Mouse (Mus musculus): Measurements from ENCODE around the gene Prkag2.
"Not testable (repeated sequence)": the region's sequence is repeated elsewhere in the genome, so short reads cannot be mapped to it uniquely, and the experiment has no call there.

The Prkag2 gene

DNA sequence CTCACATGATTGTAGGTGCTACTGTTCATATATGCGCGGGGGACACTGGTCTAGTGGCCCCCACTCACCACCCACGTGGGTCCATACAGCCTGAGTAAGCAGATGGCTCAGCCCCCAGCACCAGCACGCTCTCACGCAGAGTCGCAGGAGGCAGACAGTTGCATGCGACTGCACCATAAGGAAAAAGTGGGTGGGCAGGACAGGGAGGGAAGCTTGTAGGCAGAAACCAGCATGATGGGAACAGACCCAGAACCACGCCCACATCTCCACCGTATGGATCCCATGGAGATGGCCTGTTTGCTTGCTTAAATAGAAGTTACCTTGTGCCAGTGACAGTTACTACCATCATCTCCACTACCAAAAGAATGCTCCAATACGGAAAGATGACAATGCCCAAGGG lies 15.3 kb downstream of the Prkag2 start:
- DNase-seq, result no peak

DNA sequence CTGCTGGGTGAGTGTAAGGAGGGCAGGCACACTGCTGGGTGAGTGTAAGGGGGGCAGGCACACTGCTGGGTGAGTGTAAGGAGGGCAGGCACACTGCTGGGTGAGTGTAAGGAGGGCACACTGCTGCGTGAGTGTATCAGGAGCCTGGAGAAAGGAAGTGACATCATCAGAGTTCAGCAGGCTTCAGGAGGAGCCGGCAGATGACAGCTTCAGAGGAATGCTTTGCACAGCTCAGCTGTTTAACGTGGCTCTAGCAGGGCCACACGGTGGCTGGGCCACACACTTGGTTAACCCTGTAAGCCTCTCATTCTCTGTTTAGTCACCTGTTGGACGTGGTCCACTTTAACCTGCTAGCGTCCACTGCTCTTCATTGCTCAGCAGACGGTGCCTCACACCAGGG lies 16.6 kb downstream of the Prkag2 start:
- DNase-seq, result no peak

DNA sequence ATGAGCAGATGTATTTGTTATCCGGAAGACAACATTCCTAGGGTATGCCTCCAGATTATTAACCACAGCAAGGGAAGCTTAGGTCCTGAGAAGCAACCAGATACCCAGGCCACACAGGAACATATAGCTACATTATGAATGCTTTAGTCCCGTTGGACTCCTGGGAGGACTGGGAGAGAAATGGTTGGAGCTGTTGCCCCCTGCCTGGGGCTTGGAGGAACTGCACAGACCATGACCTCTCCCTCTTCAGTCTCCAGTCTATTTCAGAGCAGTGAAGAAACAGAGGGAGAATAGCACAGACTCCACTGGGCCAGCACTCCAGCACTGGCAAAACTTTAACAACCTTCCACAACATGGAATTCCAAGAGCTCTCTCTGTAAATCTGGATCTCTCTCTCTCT lies 17.9 kb downstream of the Prkag2 start:
- peak; percentile 32 for DNase-seq

DNA sequence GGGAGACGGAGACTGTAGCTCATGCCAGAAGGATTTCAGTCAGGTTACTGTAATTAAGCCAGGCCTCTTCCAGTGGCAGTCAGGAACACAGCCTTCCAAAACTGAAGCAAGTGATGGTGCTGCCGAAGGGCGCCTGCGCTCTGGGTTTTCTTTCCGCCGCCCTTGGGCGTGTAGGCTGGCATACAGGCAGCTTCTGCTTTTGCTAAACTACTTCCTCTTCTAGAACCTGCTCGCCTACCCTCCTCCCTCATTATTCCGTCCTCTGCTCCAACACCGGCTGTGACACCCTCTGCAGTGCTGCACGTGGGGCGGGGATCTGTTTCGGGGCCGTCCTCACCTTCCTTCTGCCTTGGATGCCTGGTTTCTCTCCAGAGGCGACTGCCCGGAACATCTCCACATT lies 18.9 kb downstream of the Prkag2 start:
- DNase-seq, result peak; percentile 59

DNA sequence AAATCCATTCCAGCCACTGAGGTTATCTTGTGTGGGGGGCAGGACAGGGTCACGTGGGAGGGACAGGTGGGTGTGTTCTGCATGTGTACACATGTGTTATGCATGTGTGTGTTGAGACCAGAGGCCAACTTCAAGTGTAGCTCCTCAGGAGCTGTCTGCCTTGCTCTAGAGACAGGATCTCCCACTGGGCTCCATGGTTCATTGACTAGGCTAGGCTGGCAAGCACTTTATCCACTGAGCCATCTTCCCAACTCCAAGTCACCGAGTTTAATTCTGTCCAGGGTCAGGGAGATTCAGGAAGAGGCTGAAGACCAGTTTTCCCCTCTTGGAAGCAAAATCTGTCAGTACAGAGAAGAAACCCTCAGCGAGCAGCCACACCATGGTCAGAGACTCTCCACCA lies 19.4 kb downstream of the Prkag2 start:
- DNase-seq, result no peak

DNA sequence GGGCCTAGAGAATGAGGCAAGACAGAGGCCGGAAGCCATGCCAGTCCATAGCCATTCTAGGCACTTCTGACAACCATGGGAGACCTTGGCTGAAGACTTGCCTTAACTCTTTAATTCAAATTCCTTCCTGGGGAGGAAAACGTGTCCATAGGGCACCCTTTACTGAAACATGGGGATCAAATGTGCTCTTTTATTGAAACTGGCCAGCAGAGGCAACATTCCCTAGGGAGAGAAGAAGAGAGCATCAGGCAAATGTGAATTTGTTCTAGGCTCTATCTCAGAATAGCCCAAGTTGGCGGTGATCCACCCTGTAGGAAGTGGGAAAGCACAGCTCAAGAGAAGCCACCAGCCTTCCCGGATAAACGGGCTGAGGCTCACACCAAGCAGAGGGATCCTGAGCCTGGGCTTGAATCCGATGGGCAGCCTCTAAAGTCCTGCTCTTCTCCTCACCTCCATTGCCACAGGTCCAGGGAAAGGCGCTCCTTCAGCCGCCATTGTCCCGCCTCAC lies 19.9 kb downstream of the Prkag2 start:
- no peak for DNase-seq

DNA sequence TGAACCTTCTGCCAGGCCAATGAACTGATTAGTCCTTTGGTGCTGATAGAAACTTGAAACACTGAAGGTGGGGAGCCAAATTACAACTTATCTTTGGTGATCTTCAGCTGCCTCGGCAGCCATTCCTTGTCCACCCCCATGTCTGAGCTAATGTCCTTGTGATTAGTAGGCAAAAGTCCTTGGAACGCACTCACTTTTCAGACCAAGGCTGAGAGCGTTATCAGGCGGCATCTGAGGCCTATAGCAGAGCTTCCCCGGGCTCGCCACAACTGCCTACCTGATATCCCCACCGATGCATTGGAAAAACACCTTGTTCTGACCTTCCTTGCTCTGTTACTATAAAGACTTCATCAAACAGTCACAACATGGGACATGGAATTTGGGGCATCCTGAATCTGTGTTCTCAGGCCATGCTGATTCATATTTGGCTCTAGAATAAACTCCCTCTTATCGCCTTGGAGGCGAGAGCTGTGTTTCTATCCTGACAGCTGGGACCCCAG lies 20.6 kb downstream of the Prkag2 start:
- DNase-seq, result no peak

DNA sequence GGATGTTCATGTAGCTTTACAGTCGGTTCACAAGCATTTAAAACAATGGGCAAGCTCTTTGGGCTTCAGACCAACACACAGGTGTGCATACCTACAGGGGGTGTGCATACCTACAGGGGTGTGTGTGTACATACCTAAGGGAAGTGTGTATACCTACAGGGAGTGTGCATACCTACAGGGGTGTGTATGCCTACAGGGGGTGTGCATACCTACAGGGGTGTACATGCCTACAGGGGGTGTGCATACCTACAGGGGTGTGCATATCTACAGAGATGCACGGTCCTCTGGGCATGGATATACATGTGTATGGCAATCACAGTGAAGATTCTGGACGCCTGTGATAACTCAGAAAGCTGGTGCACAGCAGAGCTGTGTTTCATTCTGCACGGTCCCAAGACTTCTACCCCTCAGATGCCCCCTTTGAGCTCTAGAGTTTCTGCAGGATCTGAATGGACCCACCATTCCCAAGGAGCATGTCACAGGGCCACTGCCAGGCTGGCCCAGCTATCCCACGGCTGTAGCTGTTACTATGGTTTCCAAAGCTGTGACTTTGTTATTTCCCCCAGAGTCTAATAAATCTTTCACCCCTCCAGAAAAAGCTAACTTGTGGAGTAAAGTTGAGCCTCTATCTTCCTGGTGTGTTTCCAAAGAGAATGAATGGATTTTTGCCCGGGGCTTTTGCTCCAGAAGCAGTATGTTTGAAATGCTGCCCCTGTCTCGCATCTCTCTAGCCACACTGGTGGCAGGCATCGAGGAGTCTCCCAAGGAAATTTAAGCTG lies 22.4 kb downstream of the Prkag2 start:
- DNase-seq, result no peak

DNA sequence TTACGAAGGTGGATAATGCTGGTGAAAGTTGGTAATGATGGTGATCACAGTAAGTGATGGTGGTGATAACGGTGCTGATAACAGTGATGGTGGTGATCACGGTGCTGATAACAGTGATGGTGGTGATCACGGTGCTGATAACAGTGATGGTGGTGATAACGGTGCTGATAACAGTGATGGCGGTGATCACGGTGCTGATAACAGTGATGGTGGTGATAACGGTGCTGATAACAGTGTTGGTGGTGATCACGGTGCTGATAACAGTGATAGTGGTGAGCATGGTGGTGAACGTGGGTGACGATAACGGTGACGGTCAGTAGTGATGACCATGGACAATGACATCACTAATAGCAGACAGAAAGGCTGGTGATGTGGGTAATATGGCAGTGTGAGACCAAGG lies 23.2 kb downstream of the Prkag2 start:
- DNase-seq, result not testable (repeated sequence)

DNA sequence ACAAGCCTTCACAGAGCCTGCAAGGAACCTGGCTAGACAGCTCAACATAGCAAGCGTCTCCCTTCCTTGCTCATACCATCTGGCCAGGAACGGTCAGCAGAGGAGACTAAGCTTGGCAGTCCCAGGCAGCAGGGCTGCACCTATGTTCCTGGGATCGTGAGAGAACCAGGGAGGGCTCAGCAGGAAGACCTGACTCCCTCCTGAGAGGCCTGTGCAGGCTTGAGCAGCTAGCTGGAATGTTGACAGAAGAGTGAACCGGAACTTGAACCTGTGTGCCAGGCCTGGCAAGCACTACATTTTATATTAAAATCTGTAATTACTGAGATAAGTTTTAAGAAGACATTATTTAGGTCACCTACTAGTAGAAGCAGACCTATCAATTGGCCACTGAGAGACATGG lies 24.8 kb downstream of the Prkag2 start:
- DNase-seq, result no peak

DNA sequence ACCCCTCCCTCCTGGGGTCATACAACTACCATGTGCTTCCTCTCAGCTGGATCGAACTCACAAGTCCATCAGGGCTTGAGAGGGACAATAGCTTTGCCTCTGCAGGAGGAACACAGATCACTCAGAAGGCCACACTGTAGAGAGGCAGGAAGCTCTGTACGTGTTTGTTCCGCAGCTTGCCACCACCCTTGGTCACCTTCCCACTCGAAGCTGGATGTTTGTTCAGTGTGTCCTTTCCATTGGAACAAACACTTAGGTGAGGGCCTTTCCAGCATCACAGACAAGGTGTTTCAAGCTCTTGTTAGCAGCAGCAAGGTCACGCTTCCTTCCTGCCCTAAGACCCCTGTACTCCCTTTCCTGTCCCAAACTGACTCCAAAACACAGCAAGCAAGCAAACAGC lies 30.6 kb downstream of the Prkag2 start:
- no peak for DNase-seq

DNA sequence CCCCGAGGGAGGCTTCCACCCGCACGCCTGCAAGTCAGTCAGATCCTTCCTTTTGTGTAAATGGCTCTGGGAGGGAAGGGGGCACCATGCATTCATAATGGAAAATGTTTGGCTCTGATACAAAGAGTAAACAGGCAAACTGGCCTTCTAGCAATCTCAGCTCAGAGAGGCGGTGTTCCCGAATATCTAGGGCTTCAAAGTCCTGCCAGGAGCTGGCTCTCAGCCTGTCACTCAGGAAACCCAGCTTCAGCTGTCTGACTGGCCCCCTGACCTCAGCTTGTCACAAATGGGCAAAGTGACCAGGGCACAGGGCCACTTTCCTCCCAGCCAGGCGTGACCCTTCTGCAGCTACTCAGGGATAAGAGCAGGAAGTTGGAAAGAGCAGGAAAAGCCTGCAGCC lies 33.3 kb downstream of the Prkag2 start:
- no peak for DNase-seq

DNA sequence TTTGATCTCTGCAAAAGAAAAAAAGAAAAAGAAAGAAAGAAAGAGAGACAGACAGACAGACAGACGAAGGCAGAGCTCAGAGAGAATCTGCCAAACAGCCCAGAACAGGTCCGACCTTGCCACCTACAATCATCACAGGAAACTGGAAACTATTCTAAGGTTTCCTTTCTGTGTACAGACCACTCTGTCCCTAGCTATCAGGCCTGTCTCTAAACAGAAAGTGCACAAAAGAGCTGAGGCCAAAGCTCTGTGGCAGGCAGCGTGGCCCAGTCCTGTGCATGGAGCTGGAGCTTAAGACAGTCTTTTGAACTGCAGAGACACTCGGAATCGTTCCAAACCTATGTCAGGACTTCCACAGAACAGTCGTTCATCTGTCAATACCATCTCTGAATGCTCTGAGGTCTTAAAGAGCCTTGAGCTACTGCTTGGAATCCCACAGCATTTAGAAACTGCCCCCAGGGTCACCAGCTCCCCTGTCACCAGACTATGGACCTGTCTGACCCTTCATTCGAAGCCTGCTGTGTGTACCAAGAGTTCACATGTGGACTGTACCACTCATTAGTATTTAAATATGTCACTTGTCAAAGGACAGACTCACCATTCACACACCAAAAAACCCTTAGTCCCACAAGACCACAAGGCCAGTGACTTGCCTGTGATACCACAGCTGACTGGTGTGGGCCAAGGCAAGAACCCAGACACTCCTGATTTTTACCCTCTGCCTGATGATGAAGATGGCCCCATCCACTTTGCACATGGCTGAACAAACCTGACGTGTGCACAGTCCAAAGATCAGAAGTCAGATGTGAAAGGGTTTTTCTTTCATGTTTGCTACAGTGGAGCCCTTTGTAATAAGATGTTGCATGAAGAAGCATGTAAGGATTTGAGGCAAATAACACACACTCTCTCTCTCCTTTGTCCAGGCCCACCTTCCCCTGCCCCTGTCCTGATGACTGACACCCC lies 35.9 kb downstream of the Prkag2 start:
- no peak for DNase-seq

DNA sequence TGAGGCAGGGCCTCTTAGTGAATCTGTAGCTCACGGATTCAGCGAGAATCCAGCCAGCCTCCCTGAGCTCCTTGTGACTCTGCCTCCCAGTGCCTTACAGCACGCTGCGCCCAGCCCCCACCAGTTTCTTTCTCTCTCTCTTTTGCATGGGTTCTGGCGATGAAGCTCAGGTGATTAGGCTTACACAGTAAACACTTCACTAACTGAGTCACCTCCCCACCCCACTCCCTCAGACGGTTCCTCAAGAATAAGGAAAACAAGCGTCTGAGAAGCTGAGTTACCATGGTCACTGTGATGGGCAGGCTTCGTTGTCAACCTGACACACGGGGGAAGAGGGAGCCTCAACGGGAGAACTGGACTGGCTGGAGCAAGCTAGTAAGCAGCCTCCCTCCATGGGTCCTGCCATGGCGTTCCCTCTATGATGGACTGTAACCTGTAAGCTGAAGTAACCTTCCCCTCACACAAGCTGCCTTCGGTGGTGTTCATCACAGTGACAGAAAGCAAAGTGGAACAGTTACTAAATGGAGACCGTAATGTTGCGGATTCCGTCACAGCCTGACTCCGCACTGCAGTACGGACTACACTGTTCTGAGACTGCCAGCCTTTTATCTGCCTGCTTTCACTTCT lies 37.8 kb downstream of the Prkag2 start:
- peak; percentile 8 for DNase-seq

DNA sequence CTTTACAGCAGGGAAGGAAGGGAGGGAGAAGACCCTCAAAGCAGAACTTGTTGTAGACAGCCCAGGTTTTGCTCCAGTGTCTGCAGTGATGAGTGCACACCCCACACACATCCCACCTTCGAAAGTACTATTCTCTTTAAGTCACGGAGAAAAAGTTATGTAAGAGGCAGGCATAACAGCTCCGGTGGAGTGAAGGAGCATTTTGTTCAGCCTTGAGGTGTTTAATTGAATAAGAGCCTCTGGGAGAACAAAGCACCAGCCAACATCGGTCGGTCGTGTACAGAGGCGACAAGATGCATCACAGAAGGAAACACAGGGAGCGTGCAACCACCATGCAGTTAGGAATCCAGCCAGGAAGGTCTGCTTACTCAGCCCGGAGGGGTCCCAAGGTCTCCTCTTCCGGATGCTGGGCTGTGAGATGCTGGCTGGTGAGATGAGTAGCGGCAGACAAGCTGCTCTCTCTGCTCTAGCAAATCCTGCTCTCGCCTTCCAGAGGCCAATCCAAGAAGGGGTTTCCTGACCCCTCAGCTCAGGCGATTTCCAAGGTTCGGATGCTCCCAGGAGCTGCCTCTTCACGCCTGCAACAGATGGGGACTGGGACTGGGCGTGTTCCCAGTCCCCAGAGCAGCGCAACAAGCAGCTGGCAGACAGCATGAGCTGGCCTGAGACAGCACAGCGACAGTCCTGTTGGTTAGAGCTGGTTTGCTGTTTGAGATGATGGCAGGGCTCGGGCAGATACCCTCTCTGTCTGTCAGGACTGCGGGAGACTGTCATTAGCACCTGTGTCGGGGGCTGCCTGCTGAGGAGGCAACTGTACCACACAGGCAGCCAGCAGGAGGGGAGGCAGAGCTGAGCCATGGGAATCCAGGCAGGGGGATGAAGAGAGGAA lies 41.3 kb downstream of the Prkag2 start:
- no peak for DNase-seq

DNA sequence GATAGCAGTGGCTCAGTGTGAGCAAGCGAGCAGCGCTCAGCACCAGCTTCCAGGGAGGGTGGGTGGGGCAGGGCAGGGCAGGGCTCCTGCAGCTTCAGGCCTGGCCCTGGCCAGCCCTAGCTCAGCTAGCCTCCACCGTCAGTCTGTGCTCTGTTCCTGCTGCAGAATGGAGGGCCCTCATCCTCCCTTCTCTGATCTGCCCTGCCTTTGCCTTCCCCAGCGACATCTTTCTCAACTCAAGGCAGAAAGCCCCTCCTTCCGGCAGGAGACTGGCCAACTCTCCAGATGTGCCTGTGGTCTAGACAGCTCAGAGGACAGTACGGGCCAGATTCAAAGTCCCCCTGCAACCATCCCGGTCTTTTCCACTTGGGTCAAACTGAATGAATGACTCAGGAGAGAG lies 42.0 kb downstream of the Prkag2 start:
- no peak for DNase-seq

DNA sequence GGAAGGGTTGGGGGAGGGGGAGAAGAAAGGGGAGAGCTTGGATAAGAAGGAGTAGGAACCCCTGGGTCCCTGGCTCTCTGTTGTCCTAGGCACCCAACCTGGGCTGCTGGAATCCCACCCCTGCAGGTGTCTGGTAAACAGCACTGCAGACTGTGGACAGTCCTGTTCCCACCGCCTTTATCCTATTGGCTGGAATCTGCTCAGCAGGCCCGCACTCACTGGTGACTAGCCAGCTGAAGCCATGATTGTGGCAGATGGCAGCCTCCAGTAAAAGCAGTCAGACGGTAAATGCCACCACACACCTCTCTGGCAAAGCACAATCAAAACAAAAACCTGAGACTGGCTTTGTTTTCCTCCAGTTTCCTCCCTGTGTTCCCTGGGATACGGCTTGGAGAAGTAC lies 45.2 kb downstream of the Prkag2 start:
- no peak for DNase-seq

DNA sequence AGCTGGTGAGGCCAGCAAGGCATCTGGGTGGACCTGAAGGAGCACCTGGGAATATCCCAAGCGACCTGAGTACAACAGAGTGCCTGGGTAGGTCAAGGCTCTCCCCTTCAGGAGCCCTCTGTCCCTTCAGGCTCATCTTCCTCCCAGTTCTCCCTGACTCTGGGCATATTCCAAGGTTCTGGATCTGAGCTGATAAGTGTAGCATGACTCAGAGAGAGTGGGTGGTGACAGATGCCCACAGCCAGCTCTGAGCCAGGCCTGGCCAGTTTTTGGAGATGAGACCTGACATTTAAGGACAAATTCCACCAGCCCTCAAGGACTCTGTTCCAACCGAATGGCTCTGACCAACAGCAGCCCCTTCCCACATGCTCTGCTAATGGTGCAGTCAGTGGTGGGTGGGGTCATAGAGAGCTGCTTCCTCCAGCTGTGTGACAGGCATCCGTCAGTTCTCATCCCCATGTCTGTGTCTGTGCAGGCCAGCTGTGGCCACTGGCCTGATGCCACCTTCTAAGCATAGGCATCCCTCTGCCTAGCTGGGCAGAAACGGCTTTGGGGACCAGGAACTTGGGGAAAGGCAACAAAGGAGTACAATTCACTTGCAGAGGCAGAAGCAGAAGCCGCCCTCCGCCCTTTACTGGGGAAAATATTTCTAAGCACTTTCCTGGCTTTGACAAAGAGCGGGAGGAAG lies 46.3 kb downstream of the Prkag2 start:
- DNase-seq, result no peak

DNA sequence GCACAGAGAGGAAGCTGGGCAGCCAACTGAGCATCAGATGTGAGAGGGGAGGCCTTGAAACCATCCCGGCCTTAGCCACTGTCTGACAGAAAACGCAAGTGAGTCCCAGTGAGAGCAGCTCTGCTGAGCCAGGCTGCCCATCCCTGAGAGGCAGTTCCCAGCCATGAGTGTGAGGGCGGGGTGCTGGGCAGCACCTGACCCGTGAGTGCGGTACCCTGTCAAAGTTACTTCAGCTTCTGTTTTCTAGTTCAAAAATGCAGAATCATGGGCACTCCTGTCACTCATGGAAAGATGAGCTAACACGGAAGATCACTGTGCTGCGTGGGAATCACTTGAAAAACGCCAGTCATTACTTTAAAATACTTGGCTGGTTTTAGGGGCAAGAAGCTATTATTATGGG lies 49.6 kb downstream of the Prkag2 start:
- no peak for DNase-seq

DNA sequence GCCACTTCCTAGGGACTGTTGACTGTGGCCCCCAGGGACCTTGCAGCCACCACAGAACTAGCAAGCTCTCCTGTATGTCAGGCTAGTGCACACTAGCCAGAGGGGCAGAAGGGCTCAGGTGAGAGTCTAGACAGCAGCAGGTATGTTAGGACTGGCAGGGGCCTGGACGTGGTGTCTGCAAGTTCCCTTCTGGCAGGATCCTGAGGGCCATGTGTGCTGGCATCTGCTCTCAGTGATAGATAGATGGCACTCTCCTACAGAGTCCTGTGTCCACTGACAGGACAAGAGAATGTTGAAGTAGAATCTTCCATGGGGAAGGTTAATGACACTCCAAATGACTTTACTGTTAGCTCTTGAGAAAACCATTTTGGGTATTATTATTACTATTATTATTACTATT lies 52.8 kb downstream of the Prkag2 start:
- DNase-seq, result no peak

DNA sequence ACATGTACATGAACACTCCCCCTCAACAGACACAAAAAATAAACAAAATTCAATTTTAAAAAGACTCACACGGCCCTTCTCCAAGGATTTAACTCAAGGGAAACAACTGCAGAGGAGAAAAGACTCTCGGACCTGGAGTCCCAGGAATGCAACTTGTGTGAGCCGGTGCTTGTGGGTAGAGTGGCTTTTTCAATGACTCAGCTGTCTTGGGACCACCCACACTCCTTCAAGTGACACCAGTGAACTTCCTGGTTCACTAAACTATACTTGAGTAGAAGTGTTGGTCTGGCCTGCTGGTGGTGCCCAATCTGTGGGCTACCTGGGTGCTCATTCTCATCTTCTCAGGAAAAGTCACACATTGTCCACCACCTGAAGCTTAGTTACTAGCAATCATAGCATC lies 53.7 kb downstream of the Prkag2 start:
- no peak for DNase-seq

DNA sequence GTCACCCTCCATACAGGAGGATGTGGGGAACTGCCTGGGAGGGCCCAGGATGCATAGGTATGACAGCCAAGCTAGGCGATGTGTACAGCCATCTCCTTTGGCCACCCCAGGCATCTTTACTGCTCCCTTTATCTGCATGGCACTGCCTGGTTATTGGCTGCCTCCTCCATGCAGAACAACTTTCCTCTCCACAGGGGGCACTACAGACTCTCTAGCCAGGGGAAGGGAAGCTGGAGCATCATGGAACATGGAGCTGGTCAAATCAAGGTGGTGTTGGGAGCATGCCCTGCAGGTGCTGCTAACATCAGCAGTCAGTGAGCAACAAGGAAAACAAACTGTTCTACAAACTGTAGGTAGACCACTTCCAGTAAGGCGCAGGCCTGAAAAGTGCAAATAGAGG lies 56.4 kb downstream of the Prkag2 start:
- no peak for DNase-seq
